Mouse (Mus musculus) testis, postnatal 10 days (tissue): ENCODE results near the gene Madd.

Experiments used
- DNase-seq: peaks from one replicate; pipeline ENCODE4 v3.0.0; 2021; ENCODE audit warnings: low spot score

Gene Madd

GRCm38 (mm10) chr2:91175490-91175889 is 8.1 kb downstream of the Madd start:
- no peak for DNase-seq

GRCm38 (mm10) chr2:91169587-91170322 is 13.9 kb downstream of the Madd start:
- no peak for DNase-seq

GRCm38 (mm10) chr2:91167629-91168028 is 16.0 kb downstream of the Madd start:
- DNase-seq = no peak

GRCm38 (mm10) chr2:91164991-91165390 is 18.6 kb downstream of the Madd start:
- no peak for DNase-seq

GRCm38 (mm10) chr2:91163532-91163931 is 20.1 kb downstream of the Madd start:
- DNase-seq = no peak

GRCm38 (mm10) chr2:91162952-91163351 is 20.7 kb downstream of the Madd start:
- no peak for DNase-seq

- DNase-seq = no peak
Observed at GRCm38 (mm10) chr2:91160591-91160990, 23.0 kb downstream of the Madd start.

GRCm38 (mm10) chr2:91157002-91157752 is 26.5 kb downstream of the Madd start:
- DNase-seq = no peak

GRCm38 (mm10) chr2:91154091-91154490 is 29.5 kb downstream of the Madd start:
- no peak for DNase-seq

- DNase-seq = no peak
Observed at GRCm38 (mm10) chr2:91152885-91153377, 30.7 kb downstream of the Madd start.

- no peak for DNase-seq
Observed at GRCm38 (mm10) chr2:91151331-91151730, 32.3 kb downstream of the Madd start.

GRCm38 (mm10) chr2:91148101-91148500 is 35.5 kb downstream of the Madd start:
- DNase-seq = no peak

GRCm38 (mm10) chr2:91143401-91143800 is 40.2 kb downstream of the Madd start:
- no peak for DNase-seq

GRCm38 (mm10) chr2:91142920-91143319 is 40.7 kb downstream of the Madd start:
- no peak for DNase-seq

GRCm38 (mm10) chr2:91139764-91140163 is 43.9 kb downstream of the Madd start:
- DNase-seq = no peak

GRCm38 (mm10) chr2:91139311-91139710 is 44.3 kb downstream of the Madd start:
- DNase-seq = no peak

- DNase-seq = peak; percentile 35
Observed at GRCm38 (mm10) chr2:91137481-91137880, 46.2 kb downstream of the Madd start.

- peak; percentile 33 for DNase-seq
Observed at GRCm38 (mm10) chr2:91136513-91137412, 46.9 kb downstream of the Madd start.

- no peak for DNase-seq
Observed at GRCm38 (mm10) chr2:91132035-91132434, 51.6 kb downstream of the Madd start.

- peak; percentile 40 for DNase-seq
Observed at GRCm38 (mm10) chr2:91131251-91131650, 52.4 kb downstream of the Madd start.

GRCm38 (mm10) chr2:91130126-91130525 is 53.5 kb downstream of the Madd start:
- peak; percentile 68 for DNase-seq

GRCm38 (mm10) chr2:91128761-91129160 is 54.9 kb downstream of the Madd start:
- DNase-seq = no peak
